Mouse (Mus musculus): ENCODE results near the gene Gm11634.
"Not testable (repeated sequence)": the region's sequence is repeated elsewhere in the genome, so short reads cannot be mapped to it uniquely, and the experiment has no call there.

Gene Gm11634

GRCm38 (mm10) chr11:101599156-101599555 is at the start of gene Gm11634:
TSS of gene Gm11634 (minus strand) at chr11:101599256.
- DNase-seq (ENCODE audit: low read depth in 1 of 2, low spot score in 2 of 2), result no peak

DNA sequence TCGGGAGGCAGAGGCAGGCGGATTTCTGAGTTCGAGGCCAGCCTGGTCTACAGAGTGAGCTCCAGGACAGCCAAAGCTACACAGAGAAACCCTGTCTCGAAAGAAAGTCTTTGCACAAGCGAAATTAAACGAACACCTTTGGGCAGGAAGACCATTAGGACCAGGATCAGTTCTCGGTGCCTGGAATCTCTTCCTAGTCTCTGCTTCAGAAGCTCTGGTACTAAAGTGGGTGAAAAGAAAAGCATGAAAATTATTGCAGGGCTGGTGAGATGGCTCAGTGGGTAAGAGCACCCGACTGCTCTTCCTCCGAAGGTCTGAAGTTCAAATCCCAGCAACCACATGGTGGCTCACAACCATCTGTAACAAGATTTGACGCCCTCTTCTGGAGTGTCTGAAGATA is 48.0 kb upstream of the Gm11634 start:
- not testable (repeated sequence) for DNase-seq (ENCODE audit: low read depth in 1 of 2, low spot score in 2 of 2)

DNA sequence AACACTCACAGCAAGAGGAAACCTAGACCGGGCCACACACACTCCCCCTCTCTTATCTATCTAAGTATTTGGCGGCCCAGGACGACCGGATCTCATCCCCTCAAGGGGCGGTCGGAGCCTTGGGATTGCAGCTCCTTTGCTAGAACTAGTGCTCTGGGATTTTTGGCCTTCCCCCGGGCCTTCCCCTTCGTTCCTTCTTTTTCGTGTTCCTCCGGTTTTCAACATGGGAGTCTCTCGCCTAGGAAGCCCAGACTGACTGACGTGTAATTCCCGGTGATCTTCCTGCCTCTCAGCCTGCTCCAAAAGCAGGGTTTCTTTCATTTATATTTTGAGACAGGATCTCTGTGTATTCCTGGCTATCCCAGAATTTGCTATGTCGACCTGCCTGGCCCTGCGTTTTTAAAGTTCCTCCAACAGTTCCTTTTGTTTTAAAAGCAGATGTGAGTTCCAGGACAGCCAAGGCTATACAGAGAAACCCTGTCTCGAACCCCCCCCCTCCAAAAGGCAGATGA is 47.3 kb upstream of the Gm11634 start:
- not testable (repeated sequence) for DNase-seq (ENCODE audit: low read depth in 1 of 2, low spot score in 2 of 2)

DNA sequence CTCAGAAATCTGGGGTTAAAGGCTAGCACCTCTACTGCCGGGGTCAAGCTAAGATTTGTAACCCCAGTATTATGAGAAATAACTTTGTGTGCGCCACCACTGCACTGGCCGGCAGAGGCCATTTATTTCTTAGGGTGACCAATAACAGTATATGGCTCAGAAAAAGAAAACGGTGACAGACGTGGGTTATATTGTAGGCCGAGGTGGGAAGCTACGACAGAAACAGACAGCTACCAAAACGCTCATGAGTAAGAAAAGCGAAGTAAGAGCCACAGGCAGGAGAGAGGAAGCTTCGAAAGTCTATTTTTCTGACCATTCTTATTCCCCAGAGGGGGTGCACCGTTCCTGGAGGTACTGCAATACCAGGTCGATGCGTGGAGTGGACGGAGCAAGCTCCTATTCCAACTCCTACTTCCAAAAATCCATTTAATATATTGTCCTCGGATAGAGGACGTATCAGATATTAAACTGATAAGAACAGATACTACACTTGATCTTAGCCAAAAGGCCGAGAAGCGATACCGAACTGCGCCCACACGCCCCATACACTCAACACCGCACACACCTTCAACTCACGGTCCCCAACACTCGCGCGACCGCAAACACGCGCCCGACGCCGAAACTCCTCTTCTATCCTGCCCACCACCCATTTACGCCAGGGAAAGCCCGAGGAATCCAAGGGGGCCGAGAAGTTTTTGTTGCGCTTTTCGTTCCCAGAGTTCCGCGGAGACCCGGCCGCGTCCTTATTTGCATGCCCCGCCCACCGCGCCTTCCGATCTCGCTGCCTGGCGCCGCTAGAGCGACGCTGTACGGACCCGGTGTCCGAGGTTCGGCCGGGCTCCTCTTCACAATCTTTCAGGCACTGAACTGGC is 46.6 kb upstream of the Gm11634 start:
- DNase-seq (ENCODE audit: low read depth in 1 of 2, low spot score in 2 of 2), result peak in 1 of 2 experiments; percentile 55

DNA sequence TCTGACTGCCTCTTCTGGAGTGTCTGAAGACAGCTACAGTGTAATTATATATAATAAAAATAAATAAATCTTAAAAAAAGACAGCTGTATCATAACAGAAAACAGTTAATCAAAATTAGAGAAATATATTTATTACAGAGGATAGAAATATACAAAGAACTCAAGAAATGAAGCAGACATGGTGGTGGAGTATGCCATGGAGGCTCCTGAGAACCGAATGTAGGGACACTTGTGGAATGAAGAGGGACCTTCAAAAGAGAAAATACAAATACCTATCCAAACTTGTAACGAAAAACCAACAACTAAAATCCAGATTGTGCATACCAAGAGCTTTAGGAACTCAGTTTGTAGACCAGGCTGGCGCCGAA is 46.0 kb upstream of the Gm11634 start:
- DNase-seq (ENCODE audit: low read depth in 1 of 2, low spot score in 2 of 2), result not testable (repeated sequence)

DNA sequence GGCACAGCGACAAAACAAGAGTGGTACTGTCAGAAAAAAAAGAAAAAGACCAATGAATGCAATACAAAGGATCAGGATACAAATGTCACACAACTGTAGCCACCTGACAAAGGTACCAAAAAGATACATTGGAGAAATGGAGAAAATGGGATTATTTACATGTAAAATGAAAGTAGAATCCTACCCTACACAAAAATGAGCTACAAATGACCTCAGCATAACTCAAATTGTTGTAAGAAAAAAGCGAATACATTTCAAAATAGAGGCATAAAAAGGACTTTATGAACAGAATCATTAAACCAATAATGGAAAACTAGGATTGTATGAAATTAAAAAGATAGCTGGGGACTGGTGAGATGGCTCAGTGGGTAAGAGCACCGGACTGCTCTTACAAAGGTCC is 45.5 kb upstream of the Gm11634 start:
- DNase-seq (ENCODE audit: low read depth in 1 of 2, low spot score in 2 of 2), result no peak

DNA sequence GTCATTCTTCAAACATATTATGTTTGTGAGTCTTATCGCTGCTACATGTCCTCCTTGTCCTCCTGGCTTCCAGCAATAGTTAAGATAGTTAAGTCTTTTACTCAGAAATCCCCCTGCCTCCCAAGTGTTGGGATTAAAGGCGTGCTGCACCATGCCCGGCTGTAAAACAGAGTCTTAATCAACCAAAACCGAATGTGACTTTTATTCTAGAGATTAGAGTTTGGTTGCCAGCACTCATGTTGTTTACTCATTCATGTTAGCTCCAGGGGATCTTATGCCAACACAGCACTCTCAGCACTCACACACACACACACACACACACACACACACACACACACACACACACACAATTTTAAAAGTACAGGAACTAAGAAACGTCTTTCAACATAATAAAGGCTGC is 43.9 kb upstream of the Gm11634 start:
- DNase-seq (ENCODE audit: low read depth in 1 of 2, low spot score in 2 of 2), result no peak

DNA sequence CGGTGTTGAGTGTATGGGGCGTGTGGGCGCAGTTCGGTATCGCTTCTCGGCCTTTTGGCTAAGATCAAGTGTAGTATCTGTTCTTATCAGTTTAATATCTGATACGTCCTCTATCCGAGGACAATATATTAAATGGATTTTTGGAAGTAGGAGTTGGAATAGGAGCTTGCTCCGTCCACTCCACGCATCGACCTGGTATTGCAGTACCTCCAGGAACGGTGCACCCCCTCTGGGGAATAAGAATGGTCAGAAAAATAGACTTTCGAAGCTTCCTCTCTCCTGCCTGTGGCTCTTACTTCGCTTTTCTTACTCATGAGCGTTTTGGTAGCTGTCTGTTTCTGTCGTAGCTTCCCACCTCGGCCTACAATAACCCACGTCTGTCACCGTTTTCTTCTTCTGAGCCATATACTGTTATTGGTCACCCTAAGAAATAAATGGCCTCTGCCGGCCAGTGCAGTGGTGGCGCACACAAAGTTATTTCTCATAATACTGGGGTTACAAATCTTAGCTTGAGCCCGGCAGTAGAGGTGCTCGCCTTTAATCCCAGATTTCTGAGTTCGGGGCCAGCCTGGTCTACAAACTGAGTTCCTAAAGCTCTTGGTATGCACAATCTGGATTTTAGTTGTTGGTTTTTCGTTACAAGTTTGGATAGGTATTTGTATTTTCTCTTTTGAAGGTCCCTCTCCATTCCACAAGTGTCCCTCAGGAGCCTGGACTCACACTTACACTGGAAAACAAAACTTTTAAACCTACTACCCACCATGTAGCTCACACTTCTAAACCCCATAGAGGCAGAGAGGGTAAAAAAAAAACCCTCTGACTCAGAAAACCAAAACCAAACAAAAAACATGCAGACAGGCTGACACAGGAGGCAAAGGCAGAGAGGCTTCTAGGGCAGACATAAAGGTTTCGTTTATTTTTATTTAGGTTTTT is 42.9 kb upstream of the Gm11634 start:
- DNase-seq (ENCODE audit: low read depth in 1 of 2, low spot score in 2 of 2), result not testable (repeated sequence)

GRCm38 (mm10) chr11:101640857-101641709 is 42.0 kb upstream of the Gm11634 start:
- peak in 1 of 2 experiments; percentile 72 for DNase-seq (ENCODE audit: low read depth in 1 of 2, low spot score in 2 of 2)

DNA sequence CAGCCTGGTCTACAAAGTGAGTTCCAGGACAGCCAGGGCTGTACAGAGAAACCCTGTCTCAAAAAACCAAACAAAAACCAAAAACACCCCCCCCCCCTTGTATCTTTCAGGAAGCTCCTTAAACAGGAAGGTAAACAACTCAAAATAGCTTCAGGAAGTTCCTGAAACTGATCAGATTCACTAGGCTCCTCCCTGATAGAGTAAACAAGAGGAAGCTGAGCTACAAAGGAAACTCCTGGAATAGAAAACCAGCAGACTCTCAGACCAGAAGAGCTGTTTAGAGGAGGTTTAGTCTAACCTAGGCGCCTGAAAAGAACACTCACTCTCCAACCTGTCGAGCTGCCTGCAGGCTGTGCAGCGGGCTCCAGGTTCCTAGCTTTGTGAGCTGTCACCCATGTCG is 40.7 kb upstream of the Gm11634 start:
- DNase-seq (ENCODE audit: low read depth in 1 of 2, low spot score in 2 of 2), result no peak

DNA sequence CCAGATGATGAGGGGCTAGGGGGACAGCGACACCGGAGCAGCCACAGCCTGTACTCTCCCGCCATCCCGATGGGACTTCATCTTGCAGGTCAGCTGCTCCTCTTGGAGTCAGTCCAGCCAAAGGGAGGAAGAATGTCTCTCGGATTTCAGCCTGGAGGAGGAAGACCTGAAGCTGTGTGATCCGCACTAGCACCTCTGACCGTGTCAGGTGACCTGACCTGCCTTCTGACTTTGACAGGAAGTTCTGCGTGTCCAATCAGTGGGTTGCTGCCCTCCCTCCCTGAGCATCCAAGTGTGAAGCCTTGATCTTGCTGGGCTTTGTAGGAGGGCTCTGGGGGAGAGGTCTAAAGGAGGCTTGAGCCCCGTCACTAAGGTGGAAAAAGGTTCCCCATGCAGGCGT is 36.6 kb upstream of the Gm11634 start:
- no peak for DNase-seq (ENCODE audit: low read depth in 1 of 2, low spot score in 2 of 2)

GRCm38 (mm10) chr11:101628733-101629417 is 29.8 kb upstream of the Gm11634 start:
- DNase-seq (ENCODE audit: low read depth in 1 of 2, low spot score in 2 of 2), result not testable (repeated sequence)

- DNase-seq (ENCODE audit: low read depth in 1 of 2, low spot score in 2 of 2), result peak; percentile 59 to 73
These were observed 29.0 kb upstream of the Gm11634 start for GRCm38 (mm10) chr11:101627857-101628559.

GRCm38 (mm10) chr11:101626995-101627856 is 28.2 kb upstream of the Gm11634 start, which contains the start of gene Rdm1:
TSS of gene Rdm1 (plus strand) at chr11:101627195.
- peak in 1 of 2 experiments; percentile 56 for DNase-seq (ENCODE audit: low read depth in 1 of 2, low spot score in 2 of 2)

DNA sequence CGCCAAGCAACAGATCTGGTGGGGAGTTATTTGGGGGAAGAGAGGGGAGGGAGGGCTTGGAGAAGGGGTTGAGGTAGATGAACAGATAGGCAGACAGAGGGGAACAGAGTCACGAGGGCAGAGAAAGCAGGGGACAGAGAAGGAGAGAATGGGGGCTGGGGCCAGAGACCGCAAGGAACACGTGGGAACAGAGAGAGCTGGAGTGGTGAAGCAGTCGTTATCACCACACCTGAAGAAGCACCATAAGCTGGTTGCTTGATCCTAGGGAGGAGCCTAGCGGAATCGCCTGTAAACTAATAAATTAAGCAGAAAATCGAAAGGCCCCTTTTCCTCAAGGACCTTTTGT is 27.6 kb upstream of the Gm11634 start:
- no peak for DNase-seq (ENCODE audit: low read depth in 1 of 2, low spot score in 2 of 2)

GRCm38 (mm10) chr11:101620022-101620655 is 21.1 kb upstream of the Gm11634 start:
- DNase-seq (ENCODE audit: low read depth in 1 of 2, low spot score in 2 of 2), result not testable (repeated sequence)

DNA sequence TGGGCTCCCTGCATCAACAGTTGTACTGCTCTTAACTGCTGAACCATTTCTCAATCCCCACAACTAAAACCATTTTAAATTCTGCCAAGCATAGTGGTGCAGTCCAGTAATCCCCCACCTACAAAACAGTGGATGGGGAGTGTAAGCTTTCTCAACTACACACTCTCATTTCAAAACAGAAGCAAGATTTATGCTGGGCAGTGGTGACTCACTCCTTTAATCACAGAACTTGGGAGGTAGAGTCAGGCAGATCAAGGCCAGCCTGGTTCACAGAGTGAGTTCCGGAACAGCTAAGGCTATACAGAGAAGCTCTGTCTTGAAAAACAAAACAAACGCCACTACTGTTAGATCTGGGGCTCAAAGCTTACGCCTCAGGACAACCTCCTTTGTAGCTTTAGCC is 19.5 kb upstream of the Gm11634 start:
- no peak for DNase-seq (ENCODE audit: low read depth in 1 of 2, low spot score in 2 of 2)

- DNase-seq (ENCODE audit: low read depth in 1 of 2, low spot score in 2 of 2), result no peak
These were observed 18.8 kb upstream of the Gm11634 start for GRCm38 (mm10) chr11:101617849-101618248.
